Mouse (Mus musculus): Measurements from ENCODE around the gene Six2. TPM values are rescaled to one million over a fixed set of nuclear protein-coding genes. Genes with fewer than 3 reads are reported as not detected.

The Six2 gene
- polyA plus RNA-seq (2015; fragmentation: Nextera tagmentation; extraction: Ambion mirVana) = 0.96 and 1.0 TPM in 2 replicates

GRCm38 (mm10) chr17:85688236-85688910 lies at the start of gene Six2:
TSS of gene Six2 (minus strand) at chr17:85688274.
- no peaks in the 10 kb centered on the region for H3K9me3 ChIP-seq
- peak within 1 kb of the TSS; percentile 30 for H3K4me3 ChIP-seq
- H3K4me1 ChIP-seq (replicated peaks) = peaks cover 14% of the 10 kb centered on the region
- peak within 1 kb of the TSS; percentile 62 for H3K4me2 ChIP-seq
- H3K36me3 ChIP-seq = no peaks in the 10 kb centered on the region
- ATAC-seq (ENCODE audit: low FRiP score, low read depth) = peak; percentile 72
- peaks cover 85% of the 10 kb centered on the region for H3K27me3 ChIP-seq
- WGBS = under 1% methylated on average over 52 of the region's 55 CpGs
- H3K27ac ChIP-seq (replicated peaks) = no peak within 1 kb of the TSS
- H3K9ac ChIP-seq = no peak within 1 kb of the TSS

DNA sequence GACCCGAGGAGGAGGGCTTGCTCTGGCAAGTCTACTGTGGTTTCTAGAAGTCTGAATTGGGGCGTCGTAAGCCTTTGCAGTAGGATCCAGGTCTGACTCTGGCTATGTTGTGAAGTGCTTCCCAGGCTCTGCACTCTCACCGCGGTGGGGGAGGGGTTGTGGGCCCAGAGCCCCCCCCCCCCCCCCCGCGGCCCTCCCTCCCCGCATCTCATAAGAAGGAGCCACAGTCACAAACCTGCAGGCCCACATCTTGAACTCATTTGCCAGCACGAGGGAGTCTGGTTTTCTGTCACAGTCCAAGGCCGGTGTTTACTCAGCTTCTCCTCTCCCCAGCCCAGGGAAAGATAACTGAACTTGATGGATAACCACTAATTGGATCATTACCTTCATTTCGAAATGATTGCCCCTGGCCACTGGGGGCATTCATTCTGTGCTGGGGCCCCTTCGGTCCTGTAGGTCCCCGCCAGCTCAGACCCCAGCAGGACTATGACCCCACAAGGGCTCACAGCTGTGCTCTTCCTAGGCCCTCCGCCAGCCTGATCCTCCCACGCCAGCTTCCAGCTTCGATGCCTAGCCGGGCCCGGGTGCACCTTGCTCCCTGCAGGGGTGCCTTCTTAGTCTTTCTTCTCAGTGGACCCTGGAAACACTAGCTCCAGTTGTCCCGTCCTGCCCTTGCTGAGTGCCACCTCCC lies 49.2 kb upstream of the Six2 start:
- Histone ChIP-seq H3K4me1 (replicated peaks) (no peaks in the 10 kb centered on the region), H3K9ac (no peak overlapping the region), H3K4me3 (no peak overlapping the region), H3K27me3 (no peaks in the 10 kb centered on the region), H3K9me3 (no peaks in the 10 kb centered on the region), H3K36me3 (no peaks in the 10 kb centered on the region), H3K27ac (replicated peaks) (no peak overlapping the region), H3K4me2 (no peak overlapping the region)
- ATAC-seq (ENCODE audit: low FRiP score, low read depth) = no peak
- 55% methylated on average over 19 of the region's 19 CpGs for WGBS

DNA sequence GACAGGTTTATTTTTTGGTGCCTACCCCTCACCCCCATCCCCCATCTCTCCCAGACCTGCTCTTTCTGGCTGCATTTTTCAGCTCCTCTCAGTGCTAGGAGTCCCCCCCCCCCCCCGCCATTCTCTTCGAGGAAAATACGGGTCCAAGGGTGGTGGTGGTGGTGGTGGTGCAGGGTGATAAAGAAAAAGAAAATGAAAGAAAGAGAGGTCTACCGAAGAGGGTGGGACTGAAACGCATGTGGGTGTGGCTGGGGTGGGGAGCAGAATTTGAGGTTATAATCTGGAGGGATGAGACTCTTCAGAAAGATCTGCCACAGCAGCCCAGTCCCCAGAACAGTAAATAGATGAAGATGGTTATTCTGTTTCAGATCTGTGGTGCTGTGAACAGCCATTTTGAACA lies 43.3 kb upstream of the Six2 start:
- Histone ChIP-seq H3K4me1 (replicated peaks) (no peaks in the 10 kb centered on the region), H3K27ac (replicated peaks) (no peak overlapping the region), H3K9me3 (no peaks in the 10 kb centered on the region), H3K4me3 (no peak overlapping the region), H3K27me3 (no peaks in the 10 kb centered on the region), H3K9ac (no peak overlapping the region), H3K36me3 (no peaks in the 10 kb centered on the region), H3K4me2 (no peak overlapping the region)
- WGBS = 87% methylated on average over 5 of the region's 5 CpGs
- no peak for ATAC-seq (ENCODE audit: low FRiP score, low read depth)

DNA sequence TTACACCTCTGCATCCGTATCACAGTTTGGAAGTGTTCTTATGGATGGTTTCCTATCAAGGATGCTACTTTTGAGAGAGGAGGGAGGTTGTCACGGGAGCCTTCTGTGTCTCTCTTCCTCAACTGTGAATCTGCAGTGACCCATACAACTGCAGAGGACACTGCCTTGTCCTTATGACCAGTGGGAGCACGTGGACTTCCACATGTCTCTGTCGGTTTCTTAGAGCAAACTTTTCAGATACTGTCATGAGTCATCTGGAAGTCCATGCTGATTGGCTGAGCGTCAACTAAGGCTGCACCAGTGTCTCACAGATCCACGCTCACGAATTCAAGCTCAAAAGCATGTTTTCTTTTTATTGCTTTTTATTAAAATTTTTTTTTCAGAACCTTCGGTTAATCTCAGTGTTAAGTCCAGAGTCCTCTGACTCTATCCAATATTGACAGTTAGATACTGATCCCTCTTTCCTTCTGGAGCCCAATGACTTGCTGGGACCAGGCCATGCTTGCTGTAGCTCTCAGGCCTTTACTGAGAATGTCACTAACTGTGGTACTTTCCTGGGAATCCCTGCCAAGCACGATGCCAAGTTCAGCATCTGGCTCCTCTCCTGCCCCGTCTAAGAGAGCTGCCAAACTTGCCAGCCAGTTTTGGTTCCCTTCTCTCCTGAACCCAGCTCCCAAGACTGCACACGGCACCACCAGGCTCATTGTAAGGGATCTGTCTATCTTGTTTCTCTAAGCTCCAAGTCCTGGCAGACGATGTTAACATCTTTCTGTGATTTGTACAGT lies 42.3 kb upstream of the Six2 start:
- no peak overlapping the region for H3K27ac ChIP-seq (replicated peaks)
- WGBS = 84% methylated on average over 12 of the region's 12 CpGs

GRCm38 (mm10) chr17:85728071-85728718 lies 40.1 kb upstream of the Six2 start:
- Histone ChIP-seq H3K4me1 (replicated peaks) (no peaks in the 10 kb centered on the region), H3K9ac (no peak overlapping the region), H3K9me3 (no peaks in the 10 kb centered on the region), H3K4me3 (no peak overlapping the region), H3K36me3 (no peaks in the 10 kb centered on the region), H3K27ac (replicated peaks) (no peak overlapping the region), H3K4me2 (no peak overlapping the region), H3K27me3 (no peaks in the 10 kb centered on the region)
- 87% methylated on average over 5 of the region's 5 CpGs for WGBS
- ATAC-seq (ENCODE audit: low FRiP score, low read depth) = no peak

More for the DNA sequence above, 42.3 kb upstream of the Six2 start:
- Histone ChIP-seq H3K9me3 (no peaks in the 10 kb centered on the region), H3K4me3 (no peak overlapping the region), H3K9ac (no peak overlapping the region), H3K36me3 (no peaks in the 10 kb centered on the region), H3K4me2 (no peak overlapping the region), H3K27me3 (no peaks in the 10 kb centered on the region), H3K4me1 (replicated peaks) (no peaks in the 10 kb centered on the region)
- no peak for ATAC-seq (ENCODE audit: low FRiP score, low read depth)

DNA sequence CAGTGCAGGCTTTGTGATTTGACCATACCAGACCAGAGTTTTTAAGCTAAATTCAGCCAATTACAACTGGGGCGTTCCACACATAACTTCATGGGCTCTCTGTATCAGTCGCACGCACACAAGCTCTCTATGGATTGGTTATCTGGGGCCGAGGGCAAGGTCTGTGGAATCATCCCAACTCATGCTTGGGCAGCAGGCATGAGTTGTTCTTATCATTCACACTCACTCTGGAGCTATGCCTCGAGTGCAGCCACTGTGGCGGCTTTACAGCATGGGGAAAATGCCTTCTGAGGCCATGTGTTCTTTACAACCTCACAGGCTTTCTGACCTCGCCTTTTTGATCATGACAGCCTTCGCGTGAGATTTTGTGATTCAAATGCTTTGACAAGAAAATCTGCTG lies 37.9 kb upstream of the Six2 start:
- no peak for ATAC-seq (ENCODE audit: low FRiP score, low read depth)
- no peak overlapping the region for H3K9ac ChIP-seq
- H3K9me3 ChIP-seq = no peaks in the 10 kb centered on the region
- H3K36me3 ChIP-seq = no peaks in the 10 kb centered on the region
- H3K27me3 ChIP-seq = no peaks in the 10 kb centered on the region
- 95% methylated on average over 9 of the region's 9 CpGs for WGBS
- H3K27ac ChIP-seq (replicated peaks) = no peak overlapping the region
- no peaks in the 10 kb centered on the region for H3K4me1 ChIP-seq (replicated peaks)
- H3K4me3 ChIP-seq = no peak overlapping the region
- H3K4me2 ChIP-seq = no peak overlapping the region

- WGBS = 73% methylated on average over 5 of the region's 5 CpGs
- Histone ChIP-seq H3K4me3 (no peak overlapping the region), H3K4me2 (no peak overlapping the region), H3K36me3 (no peaks in the 10 kb centered on the region), H3K9ac (no peak overlapping the region), H3K9me3 (no peaks in the 10 kb centered on the region), H3K27me3 (no peaks in the 10 kb centered on the region), H3K4me1 (replicated peaks) (no peaks in the 10 kb centered on the region), H3K27ac (replicated peaks) (no peak overlapping the region)
- no peak for ATAC-seq (ENCODE audit: low FRiP score, low read depth)
These were observed 35.1 kb upstream of the Six2 start for GRCm38 (mm10) chr17:85723166-85723565.

DNA sequence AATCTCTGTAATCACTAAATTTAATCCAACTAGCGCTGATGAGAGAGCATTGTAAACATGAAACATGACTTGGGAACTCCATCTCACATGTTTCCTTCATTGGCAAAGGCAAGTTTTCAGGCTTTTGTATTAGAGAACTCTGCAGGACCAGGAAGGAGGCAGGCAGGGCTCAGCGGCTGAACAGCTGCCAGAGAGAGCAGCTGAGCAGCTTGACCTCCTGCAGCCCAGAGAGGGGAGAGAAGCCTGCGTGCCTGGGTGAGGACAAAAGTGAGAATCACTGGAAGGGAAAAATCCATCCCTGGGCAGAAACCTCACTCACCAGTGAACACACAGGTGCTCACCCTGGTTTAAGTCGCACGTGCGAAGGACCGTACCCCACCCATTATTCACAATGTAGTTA lies 29.2 kb upstream of the Six2 start:
- Histone ChIP-seq H3K36me3 (no peaks in the 10 kb centered on the region), H3K9me3 (no peaks in the 10 kb centered on the region), H3K4me1 (replicated peaks) (peaks cover 3% of the 10 kb centered on the region; the same call in 1 of the 2 replicates), H3K9ac (no peak overlapping the region), H3K4me3 (no peak overlapping the region), H3K4me2 (no peak overlapping the region), H3K27ac (replicated peaks) (no peak overlapping the region), H3K27me3 (no peaks in the 10 kb centered on the region)
- no peak for ATAC-seq (ENCODE audit: low FRiP score, low read depth)
- WGBS = 60% methylated on average over 7 of the region's 7 CpGs

DNA sequence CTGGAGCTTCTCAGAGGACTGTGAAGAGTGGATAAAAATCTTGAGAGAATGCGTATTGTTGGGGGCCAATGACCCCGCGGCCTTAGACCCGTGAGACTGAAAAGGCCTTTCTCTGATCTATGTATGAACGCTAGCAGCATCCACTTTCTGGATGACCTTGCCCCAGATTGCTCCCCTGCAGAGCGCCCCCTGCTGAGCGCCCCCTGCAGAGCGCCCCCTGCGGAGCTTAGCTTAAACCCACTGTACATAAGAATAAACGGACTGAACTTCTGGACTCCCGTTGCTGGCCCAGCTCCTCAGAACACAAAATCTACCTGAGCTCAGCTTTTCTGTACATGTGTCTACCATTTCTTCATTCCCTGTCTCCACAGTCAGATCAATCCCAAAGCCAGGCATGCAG lies 27.7 kb upstream of the Six2 start:
- no peak for ATAC-seq (ENCODE audit: low FRiP score, low read depth)
- no peak overlapping the region for H3K27ac ChIP-seq (replicated peaks)
- H3K4me1 ChIP-seq (replicated peaks) = peaks cover 3% of the 10 kb centered on the region; the same call in 1 of the 2 replicates
- H3K9me3 ChIP-seq = no peaks in the 10 kb centered on the region
- no peak overlapping the region for H3K4me2 ChIP-seq
- no peak overlapping the region for H3K4me3 ChIP-seq
- WGBS = 65% methylated on average over 11 of the region's 11 CpGs
- no peak overlapping the region for H3K9ac ChIP-seq
- H3K36me3 ChIP-seq = no peaks in the 10 kb centered on the region
- H3K27me3 ChIP-seq = no peaks in the 10 kb centered on the region

DNA sequence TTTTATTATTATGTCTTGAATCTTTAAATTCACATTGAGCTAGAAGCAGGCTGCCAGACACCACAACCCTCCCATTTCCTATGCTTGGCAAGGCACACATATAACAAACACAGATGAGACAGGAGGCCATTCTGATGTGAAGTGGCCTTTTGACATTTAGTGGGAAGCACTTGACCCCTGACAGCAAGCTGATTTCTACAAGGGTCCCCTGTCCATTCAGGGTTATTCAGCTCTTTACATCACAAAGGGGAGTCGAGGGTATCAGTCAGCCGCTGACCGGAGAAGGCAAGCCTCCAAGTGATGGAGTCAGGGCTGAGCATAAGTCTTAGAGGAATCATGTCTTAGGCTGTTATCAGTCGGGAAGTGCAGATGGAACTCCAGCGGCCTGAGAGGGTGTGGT lies 26.3 kb upstream of the Six2 start:
- H3K4me1 ChIP-seq (replicated peaks) = peaks cover 3% of the 10 kb centered on the region; the same call in 1 of the 2 replicates

GRCm38 (mm10) chr17:85712874-85713273 lies 24.8 kb upstream of the Six2 start:
- no peaks in the 10 kb centered on the region for H3K36me3 ChIP-seq
- H3K4me3 ChIP-seq = no peak overlapping the region
- no peak for ATAC-seq (ENCODE audit: low FRiP score, low read depth)
- no peak overlapping the region for H3K4me2 ChIP-seq
- H3K9me3 ChIP-seq = no peaks in the 10 kb centered on the region
- peaks cover 3% of the 10 kb centered on the region; the same call in 1 of the 2 replicates for H3K4me1 ChIP-seq (replicated peaks)
- 91% methylated on average over 10 of the region's 10 CpGs for WGBS
- H3K9ac ChIP-seq = no peak overlapping the region
- no peak overlapping the region for H3K27ac ChIP-seq (replicated peaks)
- no peaks in the 10 kb centered on the region for H3K27me3 ChIP-seq

More for the DNA sequence above, 26.3 kb upstream of the Six2 start:
- H3K4me2 ChIP-seq = no peak overlapping the region
- no peaks in the 10 kb centered on the region for H3K9me3 ChIP-seq
- H3K4me3 ChIP-seq = no peak overlapping the region
- ATAC-seq (ENCODE audit: low FRiP score, low read depth) = no peak
- whole genome bisulfite sequencing = 35% methylated on average over 5 of the region's 5 CpGs
- H3K9ac ChIP-seq = no peak overlapping the region
- no peak overlapping the region for H3K27ac ChIP-seq (replicated peaks)
- no peaks in the 10 kb centered on the region for H3K36me3 ChIP-seq
- H3K27me3 ChIP-seq = no peaks in the 10 kb centered on the region

All from hindbrain, embryonic 15.5 days (tissue).